Mouse (Mus musculus) CH12.LX (cell line): ENCODE data around the gene Anapc15.

ENCODE experiments used
- MEF2A ChIP-seq: IDR thresholded peaks from 2 replicates; pipeline ENCODE4 v1.6.1; 2014; ENCODE audit warnings: low read depth, mild to moderate bottlenecking, inconsistent platforms, low read length, improper control_type of control experiment, borderline replicate concordance
- PAX5 ChIP-seq: IDR thresholded peaks from 2 replicates; pipeline ENCODE4 v1.6.1; 2012; ENCODE audit warnings: low read length, inconsistent platforms, mixed read lengths

DNA sequence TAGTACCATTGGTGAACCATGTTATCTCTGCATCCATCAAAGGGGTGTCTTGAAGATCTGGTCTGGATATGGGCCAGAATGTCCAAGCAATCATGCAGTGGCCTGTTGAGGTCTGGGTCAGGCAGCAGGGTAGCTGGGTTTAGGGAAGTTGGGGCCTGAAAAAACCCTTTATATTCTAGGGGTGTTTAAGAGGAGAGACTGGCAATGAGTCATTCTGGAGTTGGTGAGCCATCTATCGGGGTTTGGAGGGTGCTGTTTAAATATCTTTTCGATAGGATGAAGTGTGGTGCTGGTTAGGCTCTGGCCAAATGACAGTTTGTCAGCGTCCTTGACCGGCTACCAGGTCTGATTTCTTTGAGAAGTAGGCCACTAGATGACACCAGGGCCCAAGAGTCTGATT, 72.4 kb downstream of the Anapc15 start:
- TF ChIP-seq MEF2A (no peak), PAX5 (no peak)
